Mouse (Mus musculus) limb, embryonic 12.5 days (tissue): ENCODE measurements at regions not wholly inside any gene's neighbourhood (a gene's known extent, or its start where the extent isn't known, plus 50 kb on each side); places are given as distances from the start of the nearest gene placed in this dataset.

Experiments
- ATAC-seq: fragments of 200-750 bp; cut with Nextera tagmentation; 2 replicates; pipeline ENCODE4 v1.8.0; 2017; ENCODE audit warnings: low read depth, moderate TSS enrichment; ENCODE audit not compliant: insufficient number of reproducible peaks, insufficient read depth, low FRiP score, low TSS enrichment
- H3K27ac ChIP-seq: fragments of 300-500 bp; sonication (generic); 2 replicates; pipeline ENCODE4 v1.5.1; 2016; ENCODE audit warnings: mild to moderate bottlenecking, moderate library complexity
- H3K27me3 ChIP-seq: fragments of 300-500 bp; sonication (generic); 2 replicates; pipeline ENCODE4 v1.6.1; 2016; ENCODE audit warnings: mild to moderate bottlenecking, moderate library complexity
- H3K36me3 ChIP-seq: fragments of 300-500 bp; sonication (generic); 2 replicates; pipeline ENCODE4 v1.6.1; 2016; ENCODE audit warnings: mild to moderate bottlenecking, moderate library complexity
- H3K4me1 ChIP-seq: fragments of 300-500 bp; sonication (generic); replicated peaks from 2 replicates; pipeline ENCODE4 v1.6.1; 2016
- H3K4me2 ChIP-seq: fragments of 300-500 bp; sonication (generic); 2 replicates; pipeline ENCODE4 v1.6.1; 2016; ENCODE audit warnings: mild to moderate bottlenecking, moderate library complexity
- H3K4me3 ChIP-seq: fragments of 300-500 bp; sonication (generic); replicated peaks from 2 replicates; pipeline ENCODE4 v1.5.1; 2016; ENCODE audit warnings: mild to moderate bottlenecking
- H3K9ac ChIP-seq: fragments of 300-500 bp; sonication (generic); replicated peaks from 2 replicates; pipeline ENCODE4 v1.6.1; 2016; ENCODE audit warnings: mild to moderate bottlenecking, moderate library complexity
- H3K9me3 ChIP-seq: fragments of 300-500 bp; sonication (generic); 2 replicates; pipeline ENCODE4 v1.6.1; 2016; ENCODE audit warnings: mild to moderate bottlenecking, moderate library complexity
- WGBS: fragments of 180-500 bp; shearing (Covaris S2); methylation state at CpG from one replicate; pipeline ENCODE4 v1.1.7; 2016; 5-methylcytosine and 5-hydroxymethylcytosine counted together

DNA sequence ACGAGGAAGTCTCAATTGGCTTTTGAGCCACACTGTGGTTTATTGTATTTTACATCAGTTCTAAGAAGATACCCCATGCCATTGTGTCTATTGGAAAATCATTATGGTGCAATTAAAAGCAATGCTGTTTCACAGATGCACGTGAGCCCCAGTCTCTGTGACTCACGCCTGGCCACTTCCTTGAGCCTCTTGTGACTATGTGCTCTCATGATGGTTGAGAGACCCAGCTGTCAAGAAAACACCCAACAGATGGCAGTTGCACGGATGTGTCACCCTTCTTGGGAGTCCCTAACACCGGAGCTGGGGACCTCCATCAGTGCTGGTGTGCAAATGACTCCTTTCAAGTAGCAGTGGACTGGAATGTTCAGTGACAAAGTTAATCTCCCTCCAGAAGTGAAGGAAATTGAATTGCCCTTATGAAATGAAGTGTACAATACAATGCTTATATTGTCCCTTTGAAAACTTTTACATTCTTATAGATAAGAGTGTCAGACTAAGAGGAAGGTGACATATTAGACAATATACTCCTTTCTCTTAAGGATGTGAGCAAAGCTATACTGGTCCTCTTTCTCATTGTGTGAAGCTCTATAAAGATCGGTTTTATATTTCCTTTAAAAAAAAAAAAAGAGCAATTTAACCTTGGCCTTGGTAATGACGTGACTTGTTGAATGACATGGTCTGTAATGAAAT, 348.5 kb upstream of the Adgrl2 start:
- H3K27ac ChIP-seq, result no peak overlapping the region
- ATAC-seq, result no peak
- H3K4me2 ChIP-seq, result no peak overlapping the region
- no peaks in the 10 kb centered on the region for H3K9me3 ChIP-seq
- H3K36me3 ChIP-seq, result no peaks in the 10 kb centered on the region
- no peak overlapping the region for H3K9ac ChIP-seq
- WGBS, result 53% methylated on average over 7 of the region's 7 CpGs
- H3K4me1 ChIP-seq, result no peaks in the 10 kb centered on the region
- no peak overlapping the region for H3K4me3 ChIP-seq
- peaks cover 8% of the 10 kb centered on the region for H3K27me3 ChIP-seq

GRCm38 (mm10) chr3:149335259-149335658, 344.9 kb upstream of the Adgrl2 start:
- H3K27me3 ChIP-seq, result peaks cover 16% of the 10 kb centered on the region
- H3K4me1 ChIP-seq, result peaks cover 18% of the 10 kb centered on the region
- no peaks in the 10 kb centered on the region for H3K9me3 ChIP-seq
- no peak overlapping the region for H3K27ac ChIP-seq
- H3K36me3 ChIP-seq, result no peaks in the 10 kb centered on the region
- no peak overlapping the region for H3K9ac ChIP-seq
- H3K4me3 ChIP-seq, result no peak overlapping the region
- ATAC-seq, result no peak
- no peak overlapping the region for H3K4me2 ChIP-seq
- WGBS, result 79% methylated on average over 6 of the region's 6 CpGs

GRCm38 (mm10) chr3:149333607-149334006, 343.3 kb upstream of the Adgrl2 start:
- no peaks in the 10 kb centered on the region for H3K36me3 ChIP-seq
- peaks cover 16% of the 10 kb centered on the region for H3K27me3 ChIP-seq
- 71% methylated on average over 5 of the region's 5 CpGs for WGBS
- H3K9ac ChIP-seq, result no peak overlapping the region
- ATAC-seq, result no peak
- no peaks in the 10 kb centered on the region for H3K9me3 ChIP-seq
- H3K4me3 ChIP-seq, result no peak overlapping the region
- H3K4me2 ChIP-seq, result no peak overlapping the region
- peaks cover 18% of the 10 kb centered on the region for H3K4me1 ChIP-seq
- no peak overlapping the region for H3K27ac ChIP-seq

DNA sequence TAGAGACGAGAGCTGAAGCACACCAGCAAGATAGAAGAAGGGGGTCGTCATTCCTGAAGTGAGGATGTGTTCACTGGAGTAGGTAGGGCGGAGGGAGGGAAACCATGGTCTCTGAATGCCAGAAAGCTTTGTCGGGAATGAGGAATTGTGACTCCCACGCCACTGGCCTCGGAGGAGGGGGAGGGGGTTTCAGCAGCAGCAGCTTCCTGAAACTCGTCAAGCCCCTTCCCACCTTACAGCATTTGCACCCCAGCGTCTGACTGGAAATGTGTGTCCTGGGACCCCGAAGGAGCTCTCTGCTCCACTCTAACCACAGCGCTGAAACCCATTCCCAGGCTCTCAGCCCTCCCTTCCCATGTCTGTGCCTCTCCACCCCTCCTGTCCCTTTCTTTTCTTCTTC, 342.8 kb upstream of the Adgrl2 start:
- 56% methylated on average over 10 of the region's 10 CpGs for WGBS
- Histone ChIP-seq H3K4me1 (peaks cover 18% of the 10 kb centered on the region), H3K27ac (no peak overlapping the region), H3K9ac (no peak overlapping the region), H3K9me3 (no peaks in the 10 kb centered on the region), H3K27me3 (peaks cover 16% of the 10 kb centered on the region), H3K4me2 (no peak overlapping the region), H3K36me3 (no peaks in the 10 kb centered on the region), H3K4me3 (no peak overlapping the region)
- ATAC-seq, result no peak

GRCm38 (mm10) chr3:149332105-149332504, 341.8 kb upstream of the Adgrl2 start:
- ATAC-seq, result no peak
- Histone ChIP-seq H3K4me2 (no peak overlapping the region), H3K27me3 (peaks cover 16% of the 10 kb centered on the region), H3K9me3 (no peaks in the 10 kb centered on the region), H3K4me1 (peaks cover 18% of the 10 kb centered on the region), H3K36me3 (no peaks in the 10 kb centered on the region), H3K4me3 (no peak overlapping the region), H3K27ac (no peak overlapping the region), H3K9ac (no peak overlapping the region)
- 41% methylated on average over 4 of the region's 4 CpGs for WGBS

- Histone ChIP-seq H3K4me1 (peaks cover 18% of the 10 kb centered on the region), H3K9me3 (no peaks in the 10 kb centered on the region), H3K9ac (no peak overlapping the region), H3K4me2 (no peak overlapping the region), H3K4me3 (no peak overlapping the region), H3K36me3 (no peaks in the 10 kb centered on the region), H3K27me3 (peaks cover 16% of the 10 kb centered on the region), H3K27ac (no peak overlapping the region)
- WGBS, result 44% methylated on average over 7 of the region's 7 CpGs
- no peak for ATAC-seq
Measured at GRCm38 (mm10) chr3:149331251-149331960, 341.1 kb upstream of the Adgrl2 start.

DNA sequence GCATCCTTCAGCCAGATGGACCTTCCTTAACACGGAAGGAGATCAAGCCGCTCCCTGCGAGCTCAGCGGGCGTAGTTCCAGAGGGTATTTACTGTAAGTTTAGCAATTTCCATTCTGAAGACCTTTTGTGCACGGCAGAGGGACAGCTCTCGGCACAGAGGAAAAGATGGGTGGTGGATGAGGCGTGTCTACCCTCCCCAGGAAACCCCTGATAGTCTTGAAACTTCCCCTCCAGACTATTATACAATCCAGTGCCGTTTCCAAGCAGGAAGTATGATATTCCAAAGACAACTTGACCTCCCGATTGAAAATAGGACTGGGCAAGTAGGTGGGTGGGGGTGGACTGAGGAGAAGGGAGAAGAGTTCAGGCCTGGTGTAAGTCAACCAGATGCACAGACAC, 340.4 kb upstream of the Adgrl2 start:
- no peak overlapping the region for H3K27ac ChIP-seq
- H3K36me3 ChIP-seq, result no peaks in the 10 kb centered on the region
- peaks cover 18% of the 10 kb centered on the region for H3K4me1 ChIP-seq
- no peaks in the 10 kb centered on the region for H3K9me3 ChIP-seq
- H3K9ac ChIP-seq, result no peak overlapping the region
- WGBS, result 86% methylated on average over 10 of the region's 10 CpGs
- no peak overlapping the region for H3K4me2 ChIP-seq
- ATAC-seq, result no peak
- peaks cover 16% of the 10 kb centered on the region for H3K27me3 ChIP-seq
- no peak overlapping the region for H3K4me3 ChIP-seq

- Histone ChIP-seq H3K4me2 (no peak overlapping the region), H3K4me3 (no peak overlapping the region), H3K9ac (no peak overlapping the region), H3K9me3 (no peaks in the 10 kb centered on the region), H3K27me3 (peaks cover 15% of the 10 kb centered on the region), H3K4me1 (peaks cover 18% of the 10 kb centered on the region), H3K27ac (no peak overlapping the region), H3K36me3 (no peaks in the 10 kb centered on the region)
- 93% methylated on average over 10 of the region's 10 CpGs for WGBS
- ATAC-seq, result no peak
Measured at GRCm38 (mm10) chr3:149330041-149330440, 339.7 kb upstream of the Adgrl2 start.

DNA sequence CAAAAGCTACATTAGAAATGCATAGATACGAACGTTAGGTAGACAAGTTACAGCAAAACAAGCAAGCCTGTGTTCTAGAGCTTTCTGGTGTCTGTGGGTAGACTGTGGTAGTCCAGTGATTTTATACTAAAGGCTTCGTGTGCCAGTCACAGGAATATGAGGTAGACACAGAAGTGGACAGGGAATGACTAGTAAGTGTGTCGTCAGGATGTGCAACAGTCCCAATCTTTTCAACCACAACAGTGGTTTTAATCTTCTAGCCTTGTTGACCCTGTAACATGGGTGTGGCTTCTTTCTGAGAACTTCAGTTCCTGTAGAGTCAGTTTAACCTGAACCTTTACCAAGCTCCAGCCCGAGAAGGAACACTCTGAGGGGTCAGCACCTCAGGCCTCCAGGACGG, 339.3 kb upstream of the Adgrl2 start:
- no peak overlapping the region for H3K27ac ChIP-seq
- no peak overlapping the region for H3K4me2 ChIP-seq
- WGBS, result 86% methylated on average over 6 of the region's 6 CpGs
- ATAC-seq, result no peak
- H3K9ac ChIP-seq, result no peak overlapping the region
- no peaks in the 10 kb centered on the region for H3K9me3 ChIP-seq
- peaks cover 11% of the 10 kb centered on the region for H3K27me3 ChIP-seq
- H3K4me3 ChIP-seq, result no peak overlapping the region
- no peaks in the 10 kb centered on the region for H3K36me3 ChIP-seq
- H3K4me1 ChIP-seq, result peaks cover 18% of the 10 kb centered on the region

GRCm38 (mm10) chr3:149326664-149327063, 336.3 kb upstream of the Adgrl2 start:
- Histone ChIP-seq H3K9me3 (no peaks in the 10 kb centered on the region), H3K4me1 (peaks cover 6% of the 10 kb centered on the region; the same call in 1 of the 2 replicates), H3K27ac (no peak overlapping the region), H3K27me3 (no peaks in the 10 kb centered on the region), H3K9ac (no peak overlapping the region), H3K4me2 (no peak overlapping the region), H3K36me3 (no peaks in the 10 kb centered on the region), H3K4me3 (no peak overlapping the region)
- 57% methylated on average over 5 of the region's 5 CpGs for WGBS
- no peak for ATAC-seq

GRCm38 (mm10) chr3:149324088-149324487, 333.7 kb upstream of the Adgrl2 start:
- H3K4me3 ChIP-seq, result no peak overlapping the region
- no peak for ATAC-seq
- WGBS, result 68% methylated on average over 2 of the region's 2 CpGs
- no peak overlapping the region for H3K9ac ChIP-seq
- H3K9me3 ChIP-seq, result no peaks in the 10 kb centered on the region
- no peaks in the 10 kb centered on the region for H3K36me3 ChIP-seq
- no peaks in the 10 kb centered on the region for H3K4me1 ChIP-seq
- no peak overlapping the region for H3K27ac ChIP-seq
- no peaks in the 10 kb centered on the region for H3K27me3 ChIP-seq
- H3K4me2 ChIP-seq, result no peak overlapping the region

GRCm38 (mm10) chr3:149318728-149319127, 328.4 kb upstream of the Adgrl2 start:
- H3K4me3 ChIP-seq, result no peak overlapping the region
- peaks cover 3% of the 10 kb centered on the region for H3K27me3 ChIP-seq
- 55% methylated on average over 9 of the region's 9 CpGs for WGBS
- no peaks in the 10 kb centered on the region for H3K9me3 ChIP-seq
- no peaks in the 10 kb centered on the region for H3K4me1 ChIP-seq
- H3K36me3 ChIP-seq, result no peaks in the 10 kb centered on the region
- no peak overlapping the region for H3K9ac ChIP-seq
- H3K4me2 ChIP-seq, result no peak overlapping the region
- H3K27ac ChIP-seq, result no peak overlapping the region
- no peak for ATAC-seq
